Mouse (Mus musculus) liver, embryonic 14.5 days (tissue): Measurements from ENCODE around the gene Fam193a. TPM values are rescaled to one million over a fixed set of nuclear protein-coding genes. Genes with fewer than 3 reads are reported as not detected.

ENCODE experiments used
- ATAC-seq: fragments of 200-750 bp; cut with Nextera tagmentation; 2 replicates; pipeline ENCODE4 v1.8.0; 2017; ENCODE audit warnings: moderate number of reproducible peaks, mild to moderate bottlenecking, moderate library complexity; ENCODE audit not compliant: insufficient read depth
- DNase-seq, 3 experiments: peaks; one replicate each; pipeline ENCODE4 v3.0.0-alpha.2; 2012 to 2013; ENCODE audit warnings: low read depth in 3 of 3, low spot score in 3 of 3
- H3K27ac ChIP-seq: fragments of 300-500 bp; sonication (generic); 2 replicates; pipeline ENCODE4 v1.5.1; 2014; ENCODE audit warnings: moderate library complexity, mild to moderate bottlenecking, control low read depth, inconsistent platforms
- H3K27me3 ChIP-seq: fragments of 300-500 bp; sonication (generic); 2 replicates; pipeline ENCODE4 v1.6.1; 2014; ENCODE audit warnings: mild to moderate bottlenecking, low read length, moderate library complexity; ENCODE audit not compliant: control insufficient read depth, insufficient read depth
- H3K36me3 ChIP-seq: fragments of 300-500 bp; sonication (generic); replicated peaks from 2 replicates; pipeline ENCODE4 v1.6.1; 2014; ENCODE audit warnings: low read depth; ENCODE audit not compliant: control insufficient read depth, insufficient read depth
- H3K4me1 ChIP-seq, 2 experiments: fragments of 200-500 bp in 1 of 2; fragments of 300-500 bp in 1 of 2; sonication (generic) in 1 of 2; replicated peaks; 2 replicates each; pipeline ENCODE4 v1.6.1; 2012 to 2014; ENCODE audit warnings: antibody characterized with exemption in 1 of 2, inconsistent platforms in 1 of 2, low read length in 1 of 2; ENCODE audit not compliant: control insufficient read depth in 2 of 2, insufficient read depth in 2 of 2
- H3K4me2 ChIP-seq: fragments of 300-500 bp; sonication (generic); 2 replicates; pipeline ENCODE4 v1.6.1; 2014; ENCODE audit warnings: low read depth, mild to moderate bottlenecking, control low read depth, moderate library complexity
- H3K4me3 ChIP-seq, 2 experiments: fragments of 200-500 bp in 1 of 2; fragments of 300-500 bp in 1 of 2; sonication (generic) in 1 of 2; 2 replicates each; pipeline ENCODE4 v1.5.1; 2012 to 2014; ENCODE audit warnings: low read depth in 2 of 2, low read length in 2 of 2, mild to moderate bottlenecking in 2 of 2, control low read depth in 1 of 2, inconsistent platforms in 1 of 2, moderate library complexity in 1 of 2; ENCODE audit not compliant: insufficient read depth in 1 of 2
- H3K9ac ChIP-seq: fragments of 300-500 bp; sonication (generic); replicated peaks from 2 replicates; pipeline ENCODE4 v1.6.1; 2014; ENCODE audit warnings: mild to moderate bottlenecking, control low read depth, moderate library complexity
- H3K9me3 ChIP-seq: fragments of 300-500 bp; sonication (generic); 2 replicates; pipeline ENCODE4 v1.6.1; 2016; ENCODE audit warnings: low read length, mixed read lengths; ENCODE audit not compliant: control insufficient read depth
- CTCF ChIP-seq: IDR thresholded peaks from 2 replicates; pipeline ENCODE4 v1.5.1; 2016; ENCODE audit warnings: antibody characterized with exemption, low read depth, control low read depth
- EP300 ChIP-seq: IDR thresholded peaks from 2 replicates; pipeline ENCODE4 v1.6.1; 2016; ENCODE audit warnings: antibody characterized with exemption, low read depth
- WGBS: fragments of 180-500 bp; shearing (Covaris S2); extraction: QIAGEN DNeasy Blood & Tissue Kit; methylation state at CpG from one replicate; pipeline ENCODE4 v1.1.7; 2014; ENCODE audit not compliant: insufficient replicate concordance; 5-methylcytosine and 5-hydroxymethylcytosine counted together
- polyA plus RNA-seq, 2 experiments: library from polyadenylated mRNA; depleted of rRNA in 1 of 2; stranded (reverse) in 1 of 2; unstranded in 1 of 2; fragments of >200 nt; fragmentation: Nextera tagmentation in 1 of 2; extraction: Ambion mirVana in 1 of 2; gene quantifications; 2 replicates each; pipeline versions ENCODE4 v1.2.1 to v1.2.3; 2012 to 2014

Gene Fam193a
- polyA plus RNA-seq, 2 experiments: 2.9 to 6.4 TPM

DNA sequence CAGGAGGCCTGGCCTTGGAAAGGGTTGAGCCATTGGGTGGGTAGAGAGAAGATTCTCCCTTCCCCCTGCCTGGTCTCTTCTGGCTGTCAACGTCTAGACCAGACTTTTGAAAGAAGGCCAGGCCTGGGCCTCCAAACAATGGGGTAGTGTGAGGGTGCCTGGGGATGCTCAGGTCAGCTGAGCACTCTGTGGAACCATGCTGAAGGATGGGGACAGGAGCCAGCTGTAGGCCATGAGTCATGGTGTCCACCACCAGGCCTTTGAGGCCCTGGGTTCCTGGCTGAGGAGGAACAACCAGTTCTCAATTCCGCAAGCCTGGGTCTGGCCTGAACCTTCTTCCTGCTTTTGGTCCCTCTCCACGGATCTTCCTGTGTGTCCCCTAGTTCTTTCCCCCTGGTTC, 164.1 kb downstream of the Fam193a start:
- Histone ChIP-seq H3K36me3 (no peaks in the 10 kb centered on the region), H3K4me3 (no peak overlapping the region), H3K27ac (no peak overlapping the region), H3K4me2 (no peak overlapping the region), H3K9me3 (no peaks in the 10 kb centered on the region), H3K9ac (no peak overlapping the region), H3K4me1 (peaks cover 0 to 20% of the 10 kb centered on the region in 2 experiments; a peak in 3 of 4 replicates), H3K27me3 (no peaks in the 10 kb centered on the region)
- no peak for TF ChIP-seq CTCF
- ATAC-seq (no peak), DNase-seq (no peak)
- 62% methylated on average over 3 of the region's 3 CpGs for WGBS

DNA sequence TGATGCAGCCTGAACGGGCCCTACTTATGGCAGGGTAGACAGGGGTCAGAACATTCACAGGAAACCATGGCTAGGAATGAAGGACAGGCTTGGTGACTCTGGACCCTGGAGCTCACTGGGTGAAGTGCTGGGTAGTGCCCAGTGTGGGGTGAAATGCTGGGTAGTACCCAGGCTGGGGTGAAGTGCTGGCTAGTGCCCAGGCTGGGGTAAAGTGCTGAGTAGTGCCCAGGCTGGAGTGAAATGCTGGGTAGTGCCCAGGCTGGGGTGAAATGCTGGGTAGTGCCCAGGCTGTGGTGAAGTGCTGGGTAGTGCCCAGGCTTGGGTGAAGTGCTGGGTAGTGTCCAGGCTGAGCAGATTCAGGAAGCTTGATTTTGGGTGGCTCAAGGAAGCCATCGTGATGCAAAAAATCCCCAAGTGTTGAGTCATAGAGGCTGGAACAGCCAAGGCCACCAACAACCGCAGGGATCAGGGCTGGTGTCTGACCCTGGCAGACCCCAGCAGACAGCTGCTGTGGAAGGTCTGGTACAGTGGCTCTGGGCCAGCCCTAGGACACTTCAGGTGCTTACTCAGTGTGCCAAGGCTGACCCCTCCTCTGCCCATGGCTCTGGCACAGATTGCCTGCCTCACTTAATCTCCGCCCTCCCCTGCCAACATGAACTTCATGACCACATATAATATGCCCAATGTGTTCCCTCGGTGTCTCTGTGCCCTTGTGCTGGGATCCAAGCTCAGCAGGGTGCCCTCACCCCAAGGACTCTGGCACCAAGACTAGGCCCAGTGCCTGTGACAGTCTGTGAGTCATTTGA, 165.2 kb downstream of the Fam193a start:
- WGBS: 69% methylated on average over 5 of the region's 5 CpGs
- Histone ChIP-seq H3K27me3 (no peaks in the 10 kb centered on the region), H3K4me3 (no peak overlapping the region), H3K9ac (no peak overlapping the region), H3K4me1 (peaks cover 0 to 20% of the 10 kb centered on the region in 2 experiments; a peak in 3 of 4 replicates), H3K4me2 (no peak overlapping the region), H3K9me3 (no peaks in the 10 kb centered on the region), H3K27ac (no peak overlapping the region), H3K36me3 (no peaks in the 10 kb centered on the region)
- no peak for DNase-seq
- no peak for ATAC-seq
- no peak for TF ChIP-seq EP300
- TF ChIP-seq CTCF: no peak

DNA sequence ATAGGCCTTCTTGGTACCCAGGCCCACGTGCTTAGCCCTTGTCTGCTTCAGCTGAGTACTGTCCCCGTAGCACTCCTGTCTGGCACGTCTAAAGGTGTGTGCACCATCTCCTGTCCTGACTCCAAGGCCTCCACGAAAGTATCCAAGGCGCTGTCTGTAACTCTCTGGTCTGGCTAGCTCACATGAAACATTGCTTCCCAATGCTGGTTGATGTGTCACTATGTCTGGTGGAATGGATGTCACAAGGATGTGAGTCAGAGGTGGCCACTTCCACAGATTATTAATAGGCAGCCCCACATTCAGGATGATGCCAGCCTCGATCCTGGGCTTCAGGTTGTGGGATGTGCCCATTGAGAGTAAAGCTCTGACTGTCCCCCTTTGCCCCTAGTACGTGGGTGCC, 166.1 kb downstream of the Fam193a start:
- TF ChIP-seq CTCF (no peak), EP300 (no peak)
- Histone ChIP-seq H3K36me3 (no peaks in the 10 kb centered on the region), H3K4me3 (no peak overlapping the region), H3K4me2 (no peak overlapping the region), H3K9ac (no peak overlapping the region), H3K9me3 (no peaks in the 10 kb centered on the region), H3K27me3 (no peaks in the 10 kb centered on the region), H3K4me1 (peaks cover 0 to 14% of the 10 kb centered on the region in 2 experiments; a peak in 3 of 4 replicates), H3K27ac (no peak overlapping the region)
- 74% methylated on average over 7 of the region's 7 CpGs for WGBS
- no peak for ATAC-seq
- DNase-seq: no peak

Other genes with a start within 250 kb of the Fam193a start
- gene Poln, start 200.5 kb upstream of the Fam193a start, polyA plus RNA-seq (2012; rRNA removed): 0.24 and 0.32 TPM in 2 replicates
- 0.42 and 0.57 TPM in 2 replicates for gene Poln, start 200.5 kb upstream of the Fam193a start, polyA plus RNA-seq (2014; fragmentation: Nextera tagmentation; extraction: Ambion mirVana)
- gene Haus3, start 200.4 kb upstream of the Fam193a start, polyA plus RNA-seq (2012; rRNA removed): 3.9 and 9.3 TPM in 2 replicates
- 21.7 and 21.8 TPM in 2 replicates for gene Haus3, start 200.4 kb upstream of the Fam193a start, polyA plus RNA-seq (2014; fragmentation: Nextera tagmentation; extraction: Ambion mirVana)
- gene Mxd4, start 182.2 kb upstream of the Fam193a start, polyA plus RNA-seq (2012; rRNA removed): 5.9 and 6.6 TPM in 2 replicates
- gene Mxd4, start 182.2 kb upstream of the Fam193a start, polyA plus RNA-seq (2014; fragmentation: Nextera tagmentation; extraction: Ambion mirVana): 4.0 and 4.7 TPM in 2 replicates
- 0.03 and 0.07 TPM in 2 replicates for gene Zfyve28, start 81.5 kb upstream of the Fam193a start, polyA plus RNA-seq (2012; rRNA removed)
- gene Zfyve28, start 81.5 kb upstream of the Fam193a start, polyA plus RNA-seq (2014; fragmentation: Nextera tagmentation; extraction: Ambion mirVana): 0.08 TPM in 1 of 2 replicates, not detected in the other
- not detected in 2 replicates for gene Cfap99, start 81.3 kb upstream of the Fam193a start, polyA plus RNA-seq (2012; rRNA removed)
- not detected in 2 replicates for gene Cfap99, start 81.3 kb upstream of the Fam193a start, polyA plus RNA-seq (2014; fragmentation: Nextera tagmentation; extraction: Ambion mirVana)
- 49.5 and 50.9 TPM in 2 replicates for gene Rnf4, start 33.6 kb upstream of the Fam193a start, polyA plus RNA-seq (2012; rRNA removed)
- 71.0 and 73.2 TPM in 2 replicates for gene Rnf4, start 33.6 kb upstream of the Fam193a start, polyA plus RNA-seq (2014; fragmentation: Nextera tagmentation; extraction: Ambion mirVana)
- gene Tnip2, start 144.1 kb downstream of the Fam193a start, polyA plus RNA-seq (2012; rRNA removed): 3.0 and 5.0 TPM in 2 replicates
- gene Tnip2, start 144.1 kb downstream of the Fam193a start, polyA plus RNA-seq (2014; fragmentation: Nextera tagmentation; extraction: Ambion mirVana): 3.2 and 4.4 TPM in 2 replicates
- gene Sh3bp2, start 155.9 kb downstream of the Fam193a start, polyA plus RNA-seq (2012; rRNA removed): 4.6 and 5.2 TPM in 2 replicates
- 3.5 and 4.9 TPM in 2 replicates for gene Sh3bp2, start 155.9 kb downstream of the Fam193a start, polyA plus RNA-seq (2014; fragmentation: Nextera tagmentation; extraction: Ambion mirVana)
- 106 and 118 TPM in 2 replicates for gene Add1, start 203.7 kb downstream of the Fam193a start, polyA plus RNA-seq (2012; rRNA removed)
- 113 and 137 TPM in 2 replicates for gene Add1, start 203.7 kb downstream of the Fam193a start, polyA plus RNA-seq (2014; fragmentation: Nextera tagmentation; extraction: Ambion mirVana)